Mouse (Mus musculus) small intestine, adult 2 months (tissue): Measurements from ENCODE around the gene Scn4b.

Experiments
- CTCF ChIP-seq: fragments of 200-500 bp; IDR thresholded peaks from 2 replicates; pipeline ENCODE4 v1.5.1; 2012; ENCODE audit warnings: low read depth, mild to moderate bottlenecking, control low read depth, inconsistent platforms, low read length, moderate library complexity, mixed read lengths; ENCODE audit not compliant: insufficient replicate concordance, insufficient read length; ENCODE audit errors: extremely low read depth
- POLR2A ChIP-seq: fragments of 200-500 bp; IDR thresholded peaks from 2 replicates; pipeline ENCODE4 v1.6.1; 2012; ENCODE audit warnings: low read depth, mild to moderate bottlenecking, control low read depth, inconsistent platforms, low read length, moderate library complexity

DNA sequence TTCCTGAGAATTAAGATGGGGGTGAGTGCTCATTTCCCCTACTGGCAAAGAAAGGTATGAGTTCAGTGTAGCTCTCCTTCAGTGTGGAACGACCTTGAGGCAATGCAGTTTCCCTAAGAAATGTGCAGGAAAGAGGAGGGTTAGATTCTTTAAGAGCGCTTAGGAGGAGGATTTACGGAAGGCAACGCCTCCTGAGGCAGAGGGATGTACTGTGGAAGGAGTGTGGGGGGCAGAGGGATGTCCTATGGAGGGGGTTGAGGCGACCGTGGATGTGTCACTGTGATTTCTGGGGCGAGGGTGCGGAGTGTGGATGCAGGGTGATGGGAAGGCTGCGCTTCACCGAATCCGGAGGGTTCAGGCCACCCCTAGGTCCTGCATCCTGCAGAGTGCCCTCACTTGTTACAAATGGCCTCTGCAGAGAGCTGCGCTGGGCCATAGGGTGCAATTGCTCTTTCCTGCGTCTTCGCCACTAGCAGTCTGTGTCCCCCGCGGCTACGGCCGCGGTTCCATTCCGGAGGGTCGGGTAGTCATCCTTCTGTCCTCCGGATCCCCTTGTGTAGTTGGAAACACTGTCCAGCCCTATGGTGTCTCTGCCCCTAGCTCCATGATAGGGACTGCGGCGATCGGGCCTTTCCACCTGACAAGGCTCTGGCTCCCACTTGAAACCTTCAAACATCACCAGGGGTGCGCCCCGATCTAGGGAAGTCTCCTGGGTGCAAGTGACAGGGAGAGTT is 7.5 kb downstream of the Scn4b start:
- TF ChIP-seq POLR2A (0 out of 2 replicates have a peak, but pooled peaks have one; percentile 12), CTCF (no peak)
